Mouse (Mus musculus) cerebellum, postnatal 36 days (tissue): ENCODE results near the gene Gpr84.
A peak's percentile ranks its signal among the peaks of the same experiment; 100 is the strongest.

Experiments
- DNase-seq, 2 experiments: peaks; one replicate each; pipeline ENCODE4 v3.0.0; 2021 to 2022; ENCODE audit warnings: mixed read lengths in 2 of 2

The Gpr84 gene

GRCm38 (mm10) chr15:103335488-103336235 lies 25.2 kb upstream of the Gpr84 start:
- DNase-seq, result no peak

- DNase-seq, result no peak
These were observed 24.6 kb upstream of the Gpr84 start for GRCm38 (mm10) chr15:103335040-103335439.

- DNase-seq, result no peak
These were observed 23.8 kb upstream of the Gpr84 start for GRCm38 (mm10) chr15:103334194-103334593.

GRCm38 (mm10) chr15:103333738-103334137 lies 23.3 kb upstream of the Gpr84 start:
- no peak for DNase-seq

GRCm38 (mm10) chr15:103333081-103333615 lies 22.7 kb upstream of the Gpr84 start:
- no peak for DNase-seq

- peak; percentile 86 to 88 for DNase-seq
These were observed 13.2 kb upstream of the Gpr84 start for GRCm38 (mm10) chr15:103323455-103324247.

- DNase-seq, result peak; percentile 69 to 75
These were observed 12.7 kb upstream of the Gpr84 start for GRCm38 (mm10) chr15:103323070-103323454.

- peak in 1 of 2 experiments; percentile 25 for DNase-seq
These were observed 12.0 kb upstream of the Gpr84 start for GRCm38 (mm10) chr15:103322396-103322795.

- peak; percentile 43 to 55 for DNase-seq
These were observed 10.7 kb upstream of the Gpr84 start for GRCm38 (mm10) chr15:103321076-103321475.

GRCm38 (mm10) chr15:103318201-103318816 lies 7.9 kb upstream of the Gpr84 start:
- peak in 1 of 2 experiments; percentile 26 for DNase-seq

GRCm38 (mm10) chr15:103317731-103318130 lies 7.3 kb upstream of the Gpr84 start:
- no peak for DNase-seq

- DNase-seq, result no peak
These were observed 6.7 kb upstream of the Gpr84 start for GRCm38 (mm10) chr15:103317120-103317519.

- DNase-seq, result no peak
These were observed 5.8 kb upstream of the Gpr84 start for GRCm38 (mm10) chr15:103315979-103316776.

- DNase-seq, result peak; percentile 70 to 76
These were observed 4.6 kb upstream of the Gpr84 start for GRCm38 (mm10) chr15:103315011-103315502.

- DNase-seq, result no peak
These were observed 3.8 kb upstream of the Gpr84 start for GRCm38 (mm10) chr15:103314181-103314580.

GRCm38 (mm10) chr15:103313495-103314095 lies 3.2 kb upstream of the Gpr84 start:
- DNase-seq, result peak in 1 of 2 experiments; percentile 58

- DNase-seq, result no peak
These were observed 1.4 kb downstream of the Gpr84 start for GRCm38 (mm10) chr15:103308876-103309580.

GRCm38 (mm10) chr15:103308056-103308875 lies 2.1 kb downstream of the Gpr84 start:
- no peak for DNase-seq

GRCm38 (mm10) chr15:103307125-103307524 lies 3.3 kb downstream of the Gpr84 start:
- peak; percentile 90 to 96 for DNase-seq
